Mouse (Mus musculus): Measurements from ENCODE around the gene Tyrp1. TPM values are rescaled to one million over a fixed set of nuclear protein-coding genes. Genes with fewer than 3 reads are reported as not detected.

The Tyrp1 gene
- 0.06 and 0.08 TPM in 2 replicates for polyA plus RNA-seq (2012; rRNA removed)

GRCm38 (mm10) chr4:80834050-80834449 is at the start of gene Tyrp1:
Tyrp1 (plus strand) TSS chr4:80834123.
- no peak within 1 kb of the TSS for H3K27ac ChIP-seq (ENCODE audit: insufficient read depth, low read length)
- no peaks in the 10 kb centered on the region for H3K4me1 ChIP-seq (ENCODE audit: control insufficient read depth, insufficient read depth, low read length)
- TF ChIP-seq POLR2A (IDR thresholded peaks at IDR 0.05; ENCODE audit: extremely low read depth, insufficient read depth, low read length) (no peak), CTCF (IDR thresholded peaks at IDR 0.05; ENCODE audit: extremely low read depth, insufficient read depth, low read length) (no peak)
- no peak within 1 kb of the TSS for H3K4me3 ChIP-seq (ENCODE audit: insufficient read depth, low read length)

- no peak overlapping the region for H3K4me3 ChIP-seq (ENCODE audit: insufficient read depth, low read length)
- no peaks in the 10 kb centered on the region for H3K4me1 ChIP-seq (ENCODE audit: control insufficient read depth, insufficient read depth, low read length)
- TF ChIP-seq CTCF (IDR thresholded peaks at IDR 0.05; ENCODE audit: extremely low read depth, insufficient read depth, low read length) = no peak
- no peak for TF ChIP-seq POLR2A (IDR thresholded peaks at IDR 0.05; ENCODE audit: extremely low read depth, insufficient read depth, low read length)
- H3K27ac ChIP-seq (ENCODE audit: insufficient read depth, low read length) = no peak overlapping the region
These were observed 45.6 kb upstream of the Tyrp1 start for GRCm38 (mm10) chr4:80788339-80788738.

- H3K27ac ChIP-seq (ENCODE audit: insufficient read depth, low read length) = no peak overlapping the region
- no peak for TF ChIP-seq POLR2A (IDR thresholded peaks at IDR 0.05; ENCODE audit: extremely low read depth, insufficient read depth, low read length)
- TF ChIP-seq CTCF (IDR thresholded peaks at IDR 0.05; ENCODE audit: extremely low read depth, insufficient read depth, low read length) = no peak
- no peaks in the 10 kb centered on the region for H3K4me1 ChIP-seq (ENCODE audit: control insufficient read depth, insufficient read depth, low read length)
- no peak overlapping the region for H3K4me3 ChIP-seq (ENCODE audit: insufficient read depth, low read length)
These were observed 14.4 kb upstream of the Tyrp1 start for GRCm38 (mm10) chr4:80819511-80819910.

GRCm38 (mm10) chr4:80821945-80822344 is 12.0 kb upstream of the Tyrp1 start:
- no peaks in the 10 kb centered on the region for H3K4me1 ChIP-seq (ENCODE audit: control insufficient read depth, insufficient read depth, low read length)
- H3K27ac ChIP-seq (ENCODE audit: insufficient read depth, low read length) = no peak overlapping the region
- TF ChIP-seq POLR2A (IDR thresholded peaks at IDR 0.05; ENCODE audit: extremely low read depth, insufficient read depth, low read length) (no peak), CTCF (IDR thresholded peaks at IDR 0.05; ENCODE audit: extremely low read depth, insufficient read depth, low read length) (no peak)
- no peak overlapping the region for H3K4me3 ChIP-seq (ENCODE audit: insufficient read depth, low read length)

- TF ChIP-seq CTCF (IDR thresholded peaks at IDR 0.05; ENCODE audit: extremely low read depth, insufficient read depth, low read length) = no peak
- TF ChIP-seq POLR2A (IDR thresholded peaks at IDR 0.05; ENCODE audit: extremely low read depth, insufficient read depth, low read length) = no peak
- no peak overlapping the region for H3K27ac ChIP-seq (ENCODE audit: insufficient read depth, low read length)
- H3K4me3 ChIP-seq (ENCODE audit: insufficient read depth, low read length) = no peak overlapping the region
- H3K4me1 ChIP-seq (ENCODE audit: control insufficient read depth, insufficient read depth, low read length) = no peaks in the 10 kb centered on the region
These were observed 5.7 kb upstream of the Tyrp1 start for GRCm38 (mm10) chr4:80828232-80828631.

- Histone ChIP-seq H3K4me1 (ENCODE audit: control insufficient read depth, insufficient read depth, low read length) (no peaks in the 10 kb centered on the region), H3K27ac (ENCODE audit: insufficient read depth, low read length) (no peak overlapping the region), H3K4me3 (ENCODE audit: insufficient read depth, low read length) (no peak overlapping the region)
- TF ChIP-seq CTCF (IDR thresholded peaks at IDR 0.05; ENCODE audit: extremely low read depth, insufficient read depth, low read length) (no peak), POLR2A (IDR thresholded peaks at IDR 0.05; ENCODE audit: extremely low read depth, insufficient read depth, low read length) (no peak)
These were observed 5.4 kb downstream of the Tyrp1 start for GRCm38 (mm10) chr4:80839317-80839716.

- Histone ChIP-seq H3K4me1 (ENCODE audit: control insufficient read depth, insufficient read depth, low read length) (no peaks in the 10 kb centered on the region), H3K4me3 (ENCODE audit: insufficient read depth, low read length) (no peak overlapping the region), H3K27ac (ENCODE audit: insufficient read depth, low read length) (no peak overlapping the region)
- no peak for TF ChIP-seq POLR2A (IDR thresholded peaks at IDR 0.05; ENCODE audit: extremely low read depth, insufficient read depth, low read length)
- no peak for TF ChIP-seq CTCF (IDR thresholded peaks at IDR 0.05; ENCODE audit: extremely low read depth, insufficient read depth, low read length)
These were observed 8.1 kb downstream of the Tyrp1 start for GRCm38 (mm10) chr4:80841980-80842379.

GRCm38 (mm10) chr4:80843752-80844151 is 9.8 kb downstream of the Tyrp1 start:
- Histone ChIP-seq H3K27ac (ENCODE audit: insufficient read depth, low read length) (no peak overlapping the region), H3K4me1 (ENCODE audit: control insufficient read depth, insufficient read depth, low read length) (no peaks in the 10 kb centered on the region), H3K4me3 (ENCODE audit: insufficient read depth, low read length) (no peak overlapping the region)
- TF ChIP-seq CTCF (IDR thresholded peaks at IDR 0.05; ENCODE audit: extremely low read depth, insufficient read depth, low read length) (no peak), POLR2A (IDR thresholded peaks at IDR 0.05; ENCODE audit: extremely low read depth, insufficient read depth, low read length) (no peak)

GRCm38 (mm10) chr4:80846052-80846451 is 12.1 kb downstream of the Tyrp1 start:
- Histone ChIP-seq H3K4me3 (ENCODE audit: insufficient read depth, low read length) (no peak overlapping the region), H3K27ac (ENCODE audit: insufficient read depth, low read length) (no peak overlapping the region), H3K4me1 (ENCODE audit: control insufficient read depth, insufficient read depth, low read length) (no peaks in the 10 kb centered on the region)
- TF ChIP-seq CTCF (IDR thresholded peaks at IDR 0.05; ENCODE audit: extremely low read depth, insufficient read depth, low read length) (no peak), POLR2A (IDR thresholded peaks at IDR 0.05; ENCODE audit: extremely low read depth, insufficient read depth, low read length) (no peak)

- no peak overlapping the region for H3K4me3 ChIP-seq (ENCODE audit: insufficient read depth, low read length)
- H3K27ac ChIP-seq (ENCODE audit: insufficient read depth, low read length) = no peak overlapping the region
- no peak for TF ChIP-seq CTCF (IDR thresholded peaks at IDR 0.05; ENCODE audit: extremely low read depth, insufficient read depth, low read length)
- TF ChIP-seq POLR2A (IDR thresholded peaks at IDR 0.05; ENCODE audit: extremely low read depth, insufficient read depth, low read length) = no peak
- no peaks in the 10 kb centered on the region for H3K4me1 ChIP-seq (ENCODE audit: control insufficient read depth, insufficient read depth, low read length)
These were observed 18.9 kb downstream of the Tyrp1 start for GRCm38 (mm10) chr4:80852590-80853425.

Measured in cortical plate, adult 2 months (tissue).